Mouse (Mus musculus) C2C12 (cell line): ENCODE measurements around the gene Atxn7l2.

Experiments used
- CEBPB ChIP-seq: IDR thresholded peaks from one replicate; pipeline ENCODE4 v1.6.1; 2011; ENCODE audit warnings: low read depth, mild to moderate bottlenecking, control low read depth, moderate library complexity
- CTCF ChIP-seq: IDR thresholded peaks from one replicate; pipeline ENCODE4 v1.5.1; 2011; ENCODE audit not compliant: control insufficient read depth, insufficient read depth, insufficient read length
- MAX ChIP-seq: IDR thresholded peaks from one replicate; pipeline ENCODE4 v1.6.1; 2011; ENCODE audit warnings: mild to moderate bottlenecking, control low read depth
- MYOD1 ChIP-seq: IDR thresholded peaks from one replicate; pipeline ENCODE4 v1.6.1; 2011; ENCODE audit warnings: low read depth; ENCODE audit not compliant: control insufficient read depth, insufficient read length
- USF1 ChIP-seq: IDR thresholded peaks from one replicate; pipeline ENCODE4 v1.6.1; 2011; ENCODE audit warnings: low read depth, mild to moderate bottlenecking, control low read depth, moderate library complexity

GRCm38 (mm10) chr3:108209001-108209400 is 1.7 kb downstream of the Atxn7l2 start:
- TF ChIP-seq CTCF (no peak), MYOD1 (no peak), MAX (no peak), CEBPB (no peak), USF1 (no peak)
